Mouse (Mus musculus) forelimb bud, embryonic 11.5 days (tissue): Measurements from ENCODE around the gene Kiz.

Source experiments
- DNase-seq: peaks from one replicate; pipeline ENCODE4 v3.0.0-alpha.2; 2012; ENCODE audit warnings: low read depth, low spot score

Gene Kiz

GRCm38 (mm10) chr2:146865781-146866180 lies 10.1 kb downstream of the Kiz start:
- DNase-seq, result no peak

GRCm38 (mm10) chr2:146871300-146872269 lies 15.9 kb downstream of the Kiz start:
- DNase-seq, result no peak

- no peak for DNase-seq
These were observed 17.0 kb downstream of the Kiz start for GRCm38 (mm10) chr2:146872697-146873096.

- DNase-seq, result no peak
These were observed 18.3 kb downstream of the Kiz start for GRCm38 (mm10) chr2:146873881-146874441.

GRCm38 (mm10) chr2:146877423-146878098 lies 21.9 kb downstream of the Kiz start:
- no peak for DNase-seq

GRCm38 (mm10) chr2:146881623-146882022 lies 26.0 kb downstream of the Kiz start:
- DNase-seq, result no peak

- DNase-seq, result no peak
These were observed 28.7 kb downstream of the Kiz start for GRCm38 (mm10) chr2:146884291-146884855.

GRCm38 (mm10) chr2:146888786-146889414 lies 33.2 kb downstream of the Kiz start:
- DNase-seq, result no peak

DNA sequence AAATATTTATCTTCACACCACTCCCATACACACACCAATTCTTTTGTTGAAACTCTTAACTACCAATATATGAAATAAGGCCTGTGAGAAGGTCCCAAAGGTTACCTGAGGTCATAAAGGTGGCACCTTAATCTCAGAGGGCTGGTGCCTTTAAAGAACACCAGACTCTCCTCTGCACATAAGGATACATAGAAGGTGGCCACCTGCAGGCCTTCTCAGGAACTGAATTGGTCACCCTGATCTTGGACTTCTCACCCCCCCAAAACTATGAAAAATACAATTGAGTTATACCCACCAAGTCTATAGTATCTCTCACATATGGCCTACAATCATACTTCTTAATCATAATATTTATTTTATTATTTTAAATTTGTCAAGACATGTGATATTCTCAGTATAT lies 43.3 kb downstream of the Kiz start:
- no peak for DNase-seq

GRCm38 (mm10) chr2:146916085-146916484 lies 60.4 kb downstream of the Kiz start:
- no peak for DNase-seq

DNA sequence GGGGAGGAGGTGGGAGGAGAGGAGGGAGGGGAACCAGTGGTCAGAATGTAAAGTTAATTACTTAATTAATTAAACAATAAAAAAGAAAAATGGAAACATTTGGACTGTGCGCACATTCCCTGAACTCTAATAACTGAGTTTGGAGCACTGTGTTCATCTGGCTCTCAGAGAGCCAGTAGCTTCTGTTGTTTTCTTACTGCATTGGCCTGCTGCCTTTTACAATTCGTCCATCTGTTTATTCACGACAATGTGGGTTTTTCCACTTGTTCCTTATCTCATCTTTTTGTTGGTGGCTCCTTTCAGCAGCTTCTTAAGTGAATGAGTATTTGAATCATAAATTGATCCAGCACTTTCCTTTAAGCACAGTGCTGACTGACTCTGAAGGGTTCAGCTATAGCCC lies 62.1 kb downstream of the Kiz start:
- no peak for DNase-seq

DNA sequence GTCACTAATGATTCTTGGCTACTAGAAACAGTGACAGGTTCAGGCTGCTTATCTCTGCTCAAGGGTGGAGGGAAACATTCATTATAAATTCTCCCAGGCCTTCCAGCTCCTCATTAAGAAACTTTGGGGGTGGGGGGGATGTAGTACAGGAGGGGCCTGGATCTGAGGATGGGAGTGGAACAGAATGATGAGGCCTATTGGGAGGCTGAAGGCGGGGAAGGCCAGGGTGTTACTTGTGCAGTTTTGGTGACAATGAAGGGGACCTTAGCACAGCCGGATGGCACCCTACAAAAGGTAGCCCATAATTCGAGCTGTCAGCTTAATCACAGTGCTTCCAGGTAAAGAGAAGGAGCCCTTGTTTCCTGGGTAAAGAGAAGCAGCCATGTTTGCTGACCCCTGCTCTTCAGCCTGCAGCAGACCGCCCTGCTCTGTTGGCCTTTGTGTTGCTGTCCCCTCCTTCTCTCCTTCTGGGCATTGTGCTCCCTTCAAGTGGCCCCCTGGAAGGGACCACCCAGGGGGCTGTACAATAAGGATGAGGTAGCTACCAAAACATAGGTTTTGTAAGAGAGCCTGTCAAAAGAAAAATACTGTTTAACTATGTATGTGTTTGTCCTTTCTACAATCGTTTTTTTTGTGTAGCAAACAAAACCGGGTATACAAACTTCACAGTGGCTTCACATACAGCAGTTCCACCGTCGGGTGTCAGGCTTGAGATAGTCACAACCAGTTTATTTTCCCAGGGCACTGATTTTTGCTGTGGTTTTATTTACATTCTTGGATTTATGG lies 64.9 kb downstream of the Kiz start:
- no peak for DNase-seq

- no peak for DNase-seq
These were observed 69.6 kb downstream of the Kiz start for GRCm38 (mm10) chr2:146925296-146925695.

DNA sequence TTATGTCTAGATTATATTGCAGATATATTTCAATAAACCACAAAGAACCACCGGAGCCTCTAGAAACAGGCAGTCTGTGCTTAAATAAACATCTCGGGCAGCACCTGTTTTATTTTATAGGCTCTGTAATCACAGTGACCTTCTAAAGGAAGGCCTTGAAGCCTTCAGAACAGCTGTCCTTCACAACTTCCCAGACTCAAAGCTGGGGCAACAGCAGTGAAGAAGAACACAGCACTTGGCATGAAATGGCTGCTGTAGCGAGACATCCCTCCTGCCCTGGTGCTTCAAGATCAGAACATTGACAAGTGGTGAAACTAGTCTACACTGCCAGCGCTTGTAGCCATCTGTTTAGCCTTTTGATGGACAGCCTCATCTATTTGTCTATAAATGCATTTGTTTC lies 70.2 kb downstream of the Kiz start:
- no peak for DNase-seq

DNA sequence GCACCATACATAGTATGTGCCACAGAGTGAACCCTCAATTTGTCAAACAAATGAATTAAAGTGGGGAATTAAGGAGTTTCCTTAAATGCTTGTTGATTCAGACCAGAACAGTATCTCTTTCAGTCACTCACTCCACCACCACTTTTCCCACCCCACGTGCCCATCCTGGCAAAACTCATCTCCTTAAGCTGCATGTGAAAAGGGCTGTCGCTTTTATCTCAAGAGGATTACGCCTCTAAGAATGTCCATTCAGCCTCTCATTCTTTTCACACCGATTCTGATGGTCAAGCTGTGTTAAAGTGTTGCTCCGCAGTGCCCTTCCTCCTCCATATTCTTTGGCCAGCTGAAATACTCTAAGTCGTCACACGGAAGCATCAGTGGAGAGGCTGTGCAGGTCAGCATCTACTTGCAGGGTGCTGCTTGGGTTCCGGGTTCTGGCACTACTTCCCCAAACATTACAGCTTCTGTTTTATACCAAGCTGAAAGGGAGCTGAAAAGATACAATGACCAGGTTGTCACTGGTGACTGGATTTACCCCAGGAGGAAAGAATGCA lies 92.6 kb downstream of the Kiz start:
- DNase-seq, result no peak

DNA sequence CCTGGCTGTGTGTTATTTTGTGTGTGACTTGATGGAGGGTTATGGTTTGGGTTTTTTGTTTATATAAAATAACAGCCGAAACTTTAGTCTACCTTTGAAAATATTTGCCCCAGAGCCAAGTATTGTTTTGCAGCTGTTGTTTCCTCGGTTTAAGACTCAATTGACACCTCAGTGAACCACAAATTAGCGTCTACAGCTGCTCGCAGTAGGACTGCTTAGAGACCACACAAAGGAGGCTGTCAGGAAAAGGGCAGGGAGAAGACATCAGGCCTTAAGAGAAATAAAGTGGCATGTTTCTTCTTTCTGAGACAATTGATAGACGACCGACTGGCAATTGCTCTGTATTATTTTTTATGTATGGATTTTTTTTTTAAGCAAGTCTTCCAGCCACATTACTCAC lies 100.7 kb downstream of the Kiz start:
- no peak for DNase-seq

DNA sequence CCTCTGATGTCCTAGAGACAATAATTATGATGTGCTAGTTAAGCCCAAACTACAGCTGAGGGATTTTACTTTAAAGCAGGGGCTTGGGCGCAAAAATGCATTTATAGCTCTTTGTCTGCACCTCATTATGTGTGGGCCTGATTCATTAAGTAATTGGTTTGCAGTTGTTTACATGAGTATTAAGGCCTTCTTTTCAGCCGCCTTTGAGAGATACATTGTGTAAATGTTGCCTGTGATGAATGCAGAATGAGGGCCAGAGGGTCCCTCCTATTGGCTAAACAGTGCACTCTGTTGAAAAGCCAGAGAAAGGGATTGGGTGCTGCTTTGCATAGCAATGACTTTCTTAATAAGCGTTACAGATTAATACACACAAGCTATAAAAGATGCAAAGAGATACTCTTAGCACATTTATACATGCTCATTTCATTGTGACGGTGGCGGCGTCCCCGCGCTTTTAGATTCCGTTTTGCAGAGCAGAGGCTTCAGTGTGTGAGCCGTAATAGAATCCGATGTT lies 102.8 kb downstream of the Kiz start:
- DNase-seq, result peak; percentile 14

GRCm38 (mm10) chr2:146958951-146959821 lies 103.5 kb downstream of the Kiz start:
- DNase-seq, result peak; percentile 83

DNA sequence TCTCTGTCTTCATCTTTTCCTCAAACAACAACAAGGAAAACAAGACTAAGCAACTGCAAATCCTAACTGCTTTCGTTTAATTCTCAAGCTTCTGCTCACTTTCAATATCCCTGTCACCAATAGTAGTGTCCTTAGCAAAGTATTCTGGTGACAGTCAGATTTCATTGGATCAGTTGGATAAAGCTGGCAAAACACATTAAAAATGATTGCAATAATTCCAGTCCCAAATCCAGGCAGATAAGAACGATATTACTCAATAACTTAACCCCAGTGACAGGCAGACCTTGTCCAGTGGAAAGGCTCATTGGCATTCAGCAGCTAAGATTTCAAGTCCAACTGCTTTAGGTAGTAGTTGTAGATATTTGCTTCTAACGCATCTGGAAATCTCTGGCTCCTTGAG lies 119.4 kb downstream of the Kiz start:
- no peak for DNase-seq
